Mouse (Mus musculus): ENCODE measurements at regions not wholly inside any gene's neighbourhood (a gene's known extent, or its start where the extent isn't known, plus 50 kb on each side); places are given as distances from the start of the nearest gene placed in this dataset.

- DNase-seq = no peak
Measured at GRCm38 (mm10) chr5:15773839-15774238, 59.8 kb upstream of the Speer4c start.

GRCm38 (mm10) chr5:15774567-15774966, 60.5 kb upstream of the Speer4c start:
- DNase-seq = no peak

DNA sequence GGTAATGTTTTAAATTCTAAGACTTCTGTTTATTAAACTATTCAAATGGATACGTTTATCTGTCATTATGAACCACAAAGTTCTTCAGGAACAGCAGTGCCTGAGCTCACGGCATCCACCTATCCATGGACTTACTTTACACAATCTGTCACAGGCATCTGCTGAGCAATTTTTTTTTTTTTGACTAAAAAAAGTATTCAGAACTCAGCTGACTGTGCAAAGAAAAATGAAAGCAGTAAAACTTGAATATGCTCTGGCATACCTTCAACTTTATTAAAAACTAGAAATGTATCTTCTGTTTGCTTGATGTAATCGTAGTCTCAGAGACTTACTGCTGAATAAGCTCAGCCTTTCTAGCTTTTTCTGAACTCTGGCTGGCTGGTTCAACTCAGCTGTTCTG, 62.0 kb upstream of the Speer4c start:
- DNase-seq = no peak

DNA sequence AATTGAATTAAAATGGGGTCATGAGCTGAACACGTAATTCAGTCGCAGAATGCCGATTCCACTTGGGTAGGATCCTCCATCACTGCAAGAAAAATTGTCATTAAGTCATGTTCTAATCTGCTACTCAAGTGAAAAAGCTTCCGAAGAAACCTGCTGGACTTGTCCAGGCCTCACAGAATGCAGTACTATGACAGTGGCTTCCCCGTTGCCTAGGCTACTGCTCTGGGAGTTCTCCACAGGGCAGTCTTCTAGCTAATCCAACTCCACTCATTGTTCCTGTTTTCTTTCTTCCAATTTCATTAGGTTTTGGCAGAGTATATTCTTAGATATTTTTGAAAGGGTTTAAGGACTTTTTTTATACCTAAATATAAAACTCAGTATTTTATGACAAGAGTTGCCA, 89.5 kb upstream of the Speer4c start:
- DNase-seq = no peak

- no peak for DNase-seq
Measured at GRCm38 (mm10) chr5:15816864-15817263, 102.8 kb upstream of the Speer4c start.

DNA sequence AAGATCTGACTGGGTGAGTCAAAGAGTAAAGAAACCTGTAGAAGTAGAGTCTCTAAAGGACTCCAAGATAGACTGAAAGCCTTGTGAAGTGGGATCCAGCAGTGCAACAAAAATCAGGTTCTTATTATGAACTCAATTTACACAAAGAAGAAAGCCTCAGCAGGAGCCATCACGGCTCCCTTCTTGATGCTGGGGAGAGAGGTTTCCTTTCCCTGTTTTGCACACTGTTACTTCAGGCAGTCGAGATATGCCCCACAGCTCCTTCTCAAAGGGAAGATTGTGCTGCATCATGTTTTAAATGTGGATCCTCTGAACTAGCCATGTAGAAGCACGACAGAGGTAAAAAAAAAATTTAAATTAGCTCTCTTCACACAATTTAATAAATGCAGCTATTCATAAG, 103.3 kb upstream of the Speer4c start:
- no peak for DNase-seq

- DNase-seq = no peak
Measured at GRCm38 (mm10) chr5:15822989-15823388, 108.9 kb upstream of the Speer4c start.

DNA sequence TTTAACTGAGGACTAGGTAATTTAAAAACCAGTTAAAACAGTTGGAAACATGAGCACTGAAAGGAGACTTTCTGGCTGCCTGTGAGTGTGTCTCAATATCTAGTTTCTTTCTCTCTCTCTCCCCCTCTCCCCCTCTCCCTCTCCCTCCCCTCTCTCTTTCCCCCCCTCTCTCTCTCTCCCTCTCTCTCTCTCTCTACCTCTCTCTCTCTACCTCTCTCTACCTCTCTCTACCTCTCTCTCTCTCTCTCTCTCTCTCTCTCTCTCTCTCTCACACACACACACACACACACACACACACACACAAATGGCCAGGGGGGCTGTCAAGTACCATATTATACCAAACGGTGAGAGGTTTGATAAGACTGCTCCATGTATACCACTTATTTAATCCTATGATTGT, 103.0 kb upstream of the Cacna2d1 start:
- no peak for DNase-seq

DNA sequence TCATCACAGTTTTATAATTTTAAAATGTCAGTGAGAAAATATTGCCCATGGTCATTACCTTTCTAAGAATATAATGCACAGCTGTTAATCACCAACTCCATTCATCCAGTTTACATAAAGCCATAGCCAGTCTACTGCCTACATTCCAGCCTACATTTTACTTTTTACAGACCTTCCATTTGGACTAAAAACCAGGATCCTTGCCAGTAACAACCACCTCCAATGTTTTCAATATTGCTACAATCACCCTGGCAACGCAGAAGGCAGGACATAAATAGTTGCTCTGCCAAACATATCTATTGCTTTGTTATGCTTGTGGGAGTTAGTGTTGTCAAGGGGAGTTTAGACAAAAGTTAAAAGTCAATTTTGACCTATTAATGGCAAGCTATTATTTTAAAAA, 102.2 kb upstream of the Cacna2d1 start:
- no peak for DNase-seq

- peak; percentile 73 for DNase-seq
Measured at GRCm38 (mm10) chr5:15838108-15838972, 96.2 kb upstream of the Cacna2d1 start.

DNA sequence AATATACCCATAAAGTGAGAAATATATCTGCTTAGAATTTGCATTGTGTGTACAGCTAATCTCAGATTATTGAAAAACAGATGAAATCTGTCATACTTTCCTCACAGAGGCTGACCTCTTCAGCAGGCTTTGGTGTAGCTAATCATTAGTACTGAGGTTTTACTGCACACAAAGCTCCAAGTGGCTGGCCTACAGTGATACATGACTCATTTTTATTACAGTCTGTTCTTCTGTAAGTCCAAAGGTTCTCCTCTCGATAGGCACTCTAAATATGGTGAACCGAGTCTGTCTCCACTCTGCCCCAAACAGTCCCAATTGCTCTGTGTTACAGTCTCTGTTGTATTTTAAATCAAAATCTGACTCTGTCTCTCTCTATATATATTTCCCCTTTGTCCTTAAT, 87.7 kb upstream of the Cacna2d1 start:
- no peak for DNase-seq

DNA sequence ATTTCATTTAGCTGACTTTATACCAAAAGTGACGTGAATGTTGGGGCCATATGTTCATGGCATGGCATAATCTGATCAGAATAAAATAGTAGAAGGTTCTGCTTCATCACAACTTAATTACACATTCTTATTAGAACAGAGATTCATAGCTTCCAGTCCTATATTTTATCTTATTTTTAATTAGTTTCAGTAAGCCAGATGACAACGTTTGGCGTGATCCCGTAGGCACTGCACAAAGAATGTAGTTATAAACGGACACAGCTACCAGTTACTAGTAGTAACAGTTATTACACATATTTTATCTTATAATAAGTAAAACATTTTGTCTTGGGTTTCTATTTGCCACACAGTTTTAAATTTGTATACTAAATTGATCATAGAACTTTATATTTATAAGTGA, 85.0 kb upstream of the Cacna2d1 start:
- no peak for DNase-seq

GRCm38 (mm10) chr5:15850126-15850801, 84.2 kb upstream of the Cacna2d1 start:
- no peak for DNase-seq

DNA sequence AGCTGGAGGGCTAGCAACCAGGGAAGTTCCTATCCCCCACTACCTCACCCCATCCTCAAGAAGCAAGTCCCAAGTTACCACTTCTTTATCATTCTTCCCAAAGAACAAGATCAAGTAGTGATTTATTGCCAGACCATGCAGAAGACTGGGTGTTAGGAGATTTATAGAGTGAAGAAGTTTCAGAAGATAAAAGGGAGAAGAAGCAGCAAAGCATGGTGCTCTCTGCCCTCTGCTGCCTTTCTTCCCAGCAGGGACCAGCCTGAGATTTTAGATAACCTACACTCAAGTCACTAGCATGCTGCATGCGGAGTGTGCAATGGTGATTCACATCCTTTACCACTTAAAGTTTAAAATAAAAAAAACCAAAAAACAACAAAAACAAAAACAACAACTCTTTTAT, 79.7 kb upstream of the Cacna2d1 start:
- no peak for DNase-seq

DNA sequence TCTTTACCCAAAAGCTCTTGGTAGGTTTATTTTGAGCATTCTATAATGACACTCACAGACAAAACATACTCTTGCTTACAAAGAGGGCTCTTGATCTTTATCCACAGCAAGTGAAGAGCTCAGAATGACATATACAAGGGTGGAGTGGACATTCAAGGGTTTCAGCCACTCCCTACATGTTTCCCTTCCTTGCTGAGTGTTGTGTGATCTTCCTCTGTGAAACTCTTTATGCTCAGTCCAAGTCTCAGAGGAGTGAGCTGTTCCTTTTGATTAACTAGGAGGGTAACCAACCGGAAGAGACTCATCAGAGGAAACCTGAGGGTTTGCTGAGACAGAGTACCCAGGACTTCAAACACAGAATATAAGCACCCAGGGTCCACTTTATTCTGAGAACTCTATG, 77.5 kb upstream of the Cacna2d1 start:
- DNase-seq = no peak

GRCm38 (mm10) chr5:15874065-15874464, 60.4 kb upstream of the Cacna2d1 start:
- DNase-seq = no peak

DNA sequence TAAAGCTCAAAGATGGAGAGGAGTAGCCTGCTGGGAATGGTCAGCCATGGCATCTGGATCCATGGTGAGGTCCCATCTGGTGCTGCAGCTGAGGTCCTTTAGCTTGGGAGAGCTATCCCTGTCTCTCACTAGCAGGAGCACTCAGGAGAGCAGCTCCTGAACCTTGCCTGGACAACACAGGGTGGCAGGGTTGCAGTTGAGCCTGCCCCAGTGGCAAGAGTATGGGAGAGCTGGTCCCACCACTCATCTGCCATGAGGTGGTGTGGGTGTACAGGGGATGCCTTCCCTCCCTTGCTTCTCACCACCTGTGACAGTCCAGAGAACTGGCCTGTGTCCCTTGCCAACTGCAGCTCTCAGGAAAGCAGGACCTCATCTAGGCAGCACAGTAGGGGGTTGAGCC, 51.5 kb upstream of the Cacna2d1 start:
- no peak for DNase-seq

All from lung, postnatal 14 days (tissue).